Mouse (Mus musculus) forebrain, embryonic 11.5 days (tissue): ENCODE measurements around the gene Litaf. TPM values are rescaled to one million over a fixed set of nuclear protein-coding genes. Genes with fewer than 3 reads are reported as not detected.

ENCODE experiments used
- ATAC-seq: fragments of 200-750 bp; cut with Nextera tagmentation; replicated peaks from 2 replicates; pipeline ENCODE4 v1.8.0; 2017; ENCODE audit warnings: moderate TSS enrichment; ENCODE audit not compliant: low FRiP score
- DNase-seq: peaks from one replicate; pipeline ENCODE4 v3.0.0-alpha.2; 2017; ENCODE audit warnings: low spot score
- H3K27ac ChIP-seq: fragments of 300-500 bp; sonication (generic); 2 replicates; pipeline ENCODE4 v1.5.1; 2014; ENCODE audit warnings: low read depth, low read length
- H3K27me3 ChIP-seq: fragments of 300-500 bp; sonication (generic); 2 replicates; pipeline ENCODE4 v1.6.1; 2014; ENCODE audit warnings: mild to moderate bottlenecking, low read length, mixed read lengths; ENCODE audit not compliant: control insufficient read depth, insufficient read depth
- H3K36me3 ChIP-seq: fragments of 300-500 bp; sonication (generic); 2 replicates; pipeline ENCODE4 v1.6.1; 2014; ENCODE audit warnings: mild to moderate bottlenecking, low read length, moderate library complexity, mixed read lengths; ENCODE audit not compliant: control insufficient read depth, insufficient read depth
- H3K4me1 ChIP-seq: fragments of 300-500 bp; sonication (generic); replicated peaks from 2 replicates; pipeline ENCODE4 v1.6.1; 2014; ENCODE audit warnings: low read length, mixed read lengths; ENCODE audit not compliant: control insufficient read depth, insufficient read depth
- H3K4me2 ChIP-seq: fragments of 300-500 bp; sonication (generic); 2 replicates; pipeline ENCODE4 v1.6.1; 2014; ENCODE audit warnings: low read depth, mild to moderate bottlenecking, low read length, moderate library complexity, mixed read lengths; ENCODE audit not compliant: severe bottlenecking
- H3K4me3 ChIP-seq: fragments of 300-500 bp; sonication (generic); 2 replicates; pipeline ENCODE4 v1.5.1; 2014; ENCODE audit warnings: low read depth, low read length
- H3K9ac ChIP-seq: fragments of 300-500 bp; sonication (generic); 2 replicates; pipeline ENCODE4 v1.6.1; 2014; ENCODE audit warnings: low read length
- H3K9me3 ChIP-seq: fragments of 300-500 bp; sonication (generic); 2 replicates; pipeline ENCODE4 v1.6.1; 2016; ENCODE audit warnings: low read length, mixed read lengths; ENCODE audit not compliant: control insufficient read depth
- WGBS: fragments of 180-500 bp; shearing (Covaris S2); extraction: QIAGEN DNeasy Blood & Tissue Kit; methylation state at CpG from one replicate; pipeline ENCODE4 v1.1.7; 2014; 5-methylcytosine and 5-hydroxymethylcytosine counted together
- polyA plus RNA-seq: library from polyadenylated mRNA; unstranded; fragments of >200 nt; fragmentation: Nextera tagmentation; extraction: Ambion mirVana; gene quantifications from 2 replicates; pipeline ENCODE4 v1.2.1, GENCODE M21; 2014

Litaf gene
- polyA plus RNA-seq, 1 experiment from 2014 or later = 52.0 TPM

GRCm38 (mm10) chr16:11086856-11087588 is 21.1 kb upstream of the Litaf start:
- Histone ChIP-seq H3K9me3 (no peaks in the 10 kb centered on the region), H3K9ac (no peak overlapping the region; the same call in 1 of the 2 replicates), H3K27ac (no peak overlapping the region), H3K4me3 (no peak overlapping the region), H3K36me3 (peaks cover 7% of the 10 kb centered on the region), H3K4me1 (0 out of 2 replicates have a peak, but pooled peaks cover 4% of the 10 kb centered on the region), H3K27me3 (no peaks in the 10 kb centered on the region), H3K4me2 (no peak overlapping the region)
- 48% methylated on average over 5 of the region's 5 CpGs for whole genome bisulfite sequencing
- ATAC-seq (peak; percentile 64), DNase-seq (no peak)

GRCm38 (mm10) chr16:11086299-11086698 is 20.3 kb upstream of the Litaf start:
- Histone ChIP-seq H3K9ac (no peak overlapping the region), H3K4me3 (no peak overlapping the region), H3K4me1 (0 out of 2 replicates have a peak, but pooled peaks cover 4% of the 10 kb centered on the region), H3K27ac (no peak overlapping the region), H3K4me2 (no peak overlapping the region), H3K27me3 (no peaks in the 10 kb centered on the region), H3K9me3 (no peaks in the 10 kb centered on the region), H3K36me3 (peaks cover 7% of the 10 kb centered on the region)
- 94% methylated on average over 3 of the region's 3 CpGs for WGBS
- no peak for ATAC-seq
- DNase-seq = no peak

DNA sequence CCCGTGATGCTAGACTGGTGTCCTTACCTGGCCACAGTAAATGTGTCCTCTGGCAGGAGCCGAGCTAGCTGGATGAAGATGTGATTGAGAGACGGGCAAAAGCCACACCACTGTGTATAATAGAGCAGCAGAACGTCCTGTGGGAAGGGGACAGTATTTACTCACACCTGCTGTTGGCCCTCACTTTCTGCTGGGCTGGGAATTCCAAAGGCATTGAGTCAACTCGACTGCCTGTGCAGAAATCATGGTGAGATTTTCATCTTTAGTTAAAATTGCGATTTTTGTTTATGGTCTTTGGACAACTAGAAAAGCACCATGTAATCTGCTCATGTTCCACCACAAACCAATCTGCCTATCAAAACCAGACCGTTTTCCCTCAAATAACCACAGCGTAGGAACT is 18.2 kb upstream of the Litaf start:
- Histone ChIP-seq H3K4me1 (0 out of 2 replicates have a peak, but pooled peaks cover 4% of the 10 kb centered on the region), H3K9me3 (no peaks in the 10 kb centered on the region), H3K27ac (no peak overlapping the region), H3K36me3 (peaks cover 7% of the 10 kb centered on the region), H3K27me3 (no peaks in the 10 kb centered on the region), H3K4me2 (no peak overlapping the region), H3K4me3 (no peak overlapping the region), H3K9ac (no peak overlapping the region)
- 94% methylated on average over 8 of the region's 8 CpGs for WGBS
- no peak for DNase-seq
- ATAC-seq = no peak

GRCm38 (mm10) chr16:11078216-11078869 is 12.4 kb upstream of the Litaf start:
- no peak for DNase-seq
- H3K4me3 ChIP-seq = no peak overlapping the region
- H3K36me3 ChIP-seq = peaks cover 5% of the 10 kb centered on the region; the same call in 1 of the 2 replicates
- no peak overlapping the region for H3K4me2 ChIP-seq
- no peak overlapping the region for H3K27ac ChIP-seq
- no peak for ATAC-seq
- no peak overlapping the region for H3K9ac ChIP-seq
- no peaks in the 10 kb centered on the region for H3K9me3 ChIP-seq
- H3K27me3 ChIP-seq = no peaks in the 10 kb centered on the region
- no peaks in the 10 kb centered on the region for H3K4me1 ChIP-seq
- WGBS = 83% methylated on average over 3 of the region's 3 CpGs

DNA sequence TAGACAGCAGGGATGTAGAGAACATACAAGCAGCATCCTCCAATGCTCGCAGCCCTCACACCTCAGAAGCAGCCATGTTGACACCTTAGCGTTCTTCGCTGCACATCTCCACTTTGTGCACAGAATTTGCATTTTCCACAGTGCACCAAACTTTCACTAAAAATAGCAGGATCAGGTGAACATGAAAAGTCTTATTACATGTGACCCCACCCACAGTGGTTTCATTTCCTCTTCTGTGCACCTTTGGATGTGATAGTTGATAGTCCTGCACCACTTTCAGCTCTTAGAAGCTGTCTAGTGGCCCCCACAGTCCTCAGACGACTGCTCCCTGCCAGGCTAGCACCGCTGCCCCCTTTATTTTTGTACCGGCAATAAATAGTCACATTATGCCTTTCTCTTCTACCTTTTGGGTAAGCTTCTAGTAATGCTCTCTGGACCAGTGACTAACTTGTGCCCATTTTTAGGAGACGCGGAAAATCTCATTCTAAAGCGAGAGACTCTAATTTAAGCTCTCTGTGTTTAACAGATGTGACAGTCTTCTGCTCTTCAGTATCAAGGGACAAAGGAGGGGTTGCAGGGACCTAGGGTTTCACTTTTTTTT is 11.7 kb upstream of the Litaf start:
- Histone ChIP-seq H3K4me1 (no peaks in the 10 kb centered on the region), H3K9ac (no peak overlapping the region), H3K36me3 (peaks cover 5% of the 10 kb centered on the region; the same call in 1 of the 2 replicates), H3K4me3 (no peak overlapping the region), H3K4me2 (no peak overlapping the region), H3K9me3 (no peaks in the 10 kb centered on the region), H3K27ac (no peak overlapping the region), H3K27me3 (no peaks in the 10 kb centered on the region)
- ATAC-seq (no peak), DNase-seq (no peak)
- 90% methylated on average over 9 of the region's 9 CpGs for WGBS

DNA sequence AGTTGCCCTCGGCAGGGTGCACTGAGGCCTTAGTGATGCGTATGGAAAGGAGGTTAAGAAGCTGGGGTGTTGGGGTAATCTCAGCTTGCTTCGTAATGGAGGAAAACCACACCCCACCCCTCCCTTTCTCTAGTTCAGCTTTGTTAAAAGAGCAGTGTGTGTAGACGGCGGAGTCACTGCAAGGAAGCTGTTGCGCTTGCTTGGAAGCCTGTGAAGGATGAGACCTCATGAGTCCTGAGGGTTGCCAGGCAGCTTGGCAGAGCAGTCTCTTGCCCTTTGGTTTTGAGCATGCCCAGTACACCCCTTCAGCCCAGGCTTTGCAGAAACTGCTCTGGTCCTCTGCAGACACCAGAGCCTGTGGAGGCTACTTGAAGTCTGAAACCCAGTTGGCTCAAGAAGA is 7.1 kb upstream of the Litaf start:
- Histone ChIP-seq H3K36me3 (peaks cover 12% of the 10 kb centered on the region; the same call in 1 of the 2 replicates), H3K9ac (no peak overlapping the region), H3K4me3 (no peak overlapping the region), H3K4me1 (peaks cover 6% of the 10 kb centered on the region), H3K27ac (no peak overlapping the region), H3K27me3 (no peaks in the 10 kb centered on the region), H3K4me2 (no peak overlapping the region), H3K9me3 (no peaks in the 10 kb centered on the region)
- DNase-seq = no peak
- WGBS = 76% methylated on average over 6 of the region's 6 CpGs
- no peak for ATAC-seq

GRCm38 (mm10) chr16:11072454-11072853 is 6.5 kb upstream of the Litaf start:
- 91% methylated on average over 8 of the region's 8 CpGs for WGBS
- ATAC-seq (no peak), DNase-seq (no peak)
- Histone ChIP-seq H3K27ac (no peak overlapping the region), H3K27me3 (no peaks in the 10 kb centered on the region), H3K4me1 (peaks cover 11% of the 10 kb centered on the region), H3K36me3 (peaks cover 12% of the 10 kb centered on the region; the same call in 1 of the 2 replicates), H3K4me2 (no peak overlapping the region), H3K9ac (no peak overlapping the region), H3K9me3 (no peaks in the 10 kb centered on the region), H3K4me3 (no peak overlapping the region)

DNA sequence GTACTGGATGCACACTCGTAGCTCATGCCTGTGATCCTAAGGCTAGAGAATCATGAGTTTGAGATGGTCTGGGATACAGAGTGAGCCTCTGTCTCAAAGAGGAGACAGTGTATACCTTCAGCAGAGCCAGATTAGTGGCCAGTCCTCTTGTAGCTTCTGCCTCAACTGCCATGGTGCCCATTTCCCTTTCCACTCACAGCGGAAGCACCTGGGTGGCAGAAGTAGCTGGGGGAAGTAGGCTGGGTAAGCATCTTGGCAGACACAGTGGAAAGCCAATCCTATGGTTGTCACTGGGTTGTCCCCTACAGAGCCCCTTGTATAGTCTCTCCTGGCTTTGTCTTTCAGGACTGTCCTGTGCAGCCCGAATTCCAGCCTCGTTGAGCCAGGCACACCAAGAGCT is 5.9 kb upstream of the Litaf start:
- Histone ChIP-seq H3K4me1 (peaks cover 14% of the 10 kb centered on the region), H3K9ac (no peak overlapping the region), H3K36me3 (peaks cover 12% of the 10 kb centered on the region; the same call in 1 of the 2 replicates), H3K9me3 (no peaks in the 10 kb centered on the region), H3K4me3 (no peak overlapping the region), H3K27ac (no peak overlapping the region), H3K27me3 (no peaks in the 10 kb centered on the region), H3K4me2 (no peak overlapping the region)
- ATAC-seq (no peak), DNase-seq (no peak)
- 89% methylated on average over 4 of the region's 4 CpGs for WGBS
